In genomic region chr11:70863204-70863603, GRCm38 (mm10) we compare ENCODE assay signal across 15 mouse cellular contexts. TPM values are rescaled to one million over a fixed set of nuclear protein-coding genes. Genes with fewer than 3 reads are reported as not detected.
"Had no signal": no experiment of that assay in that cellular context is flagged by ENCODE, and none has a peak within 500 bp of the region (broad histone marks: within the 10 kb centered on the region; RNA-seq: fewer than 3 reads in every experiment).

No protein-coding gene starts in this region.

RNA-seq across cellular contexts. Expression of gene Scimp, which starts 50.8 kb away (rescaled TPM):
- total RNA-seq: left cerebral cortex, postnatal 10 days; left cerebral cortex, postnatal 14 days; left cerebral cortex, postnatal 25 days; left cerebral cortex, postnatal 36 days; left cerebral cortex, postnatal 4 days; midbrain, postnatal 0 days had no signal
- polyA plus RNA-seq: limb, embryonic 11.5 days; limb, embryonic 12.5 days; lung, embryonic 14.5 days; midbrain, embryonic 10.5 days; midbrain, embryonic 11.5 days; midbrain, embryonic 12.5 days; midbrain, embryonic 15.5 days; midbrain, embryonic 16.5 days; midbrain, postnatal 0 days; neural tube, embryonic 12.5 days had no signal
